Mouse (Mus musculus): ENCODE results near the gene Ush1g. TPM values are rescaled to one million over a fixed set of nuclear protein-coding genes. Genes with fewer than 3 reads are reported as not detected.
A peak's percentile ranks its signal among the peaks of the same experiment; 100 is the strongest.

Ush1g gene
- 0.05 TPM in 1 of 2 replicates, not detected in the other for polyA plus RNA-seq (2015; fragmentation: Nextera tagmentation; extraction: Ambion mirVana)

- Histone ChIP-seq H3K36me3 (ENCODE audit: insufficient read depth, low read length) (no peaks in the 10 kb centered on the region), H3K4me3 (ENCODE audit: low read length) (no peak within 1 kb of the TSS), H3K27me3 (ENCODE audit: insufficient read depth, low read length) (peaks cover 87% of the 10 kb centered on the region), H3K4me2 (replicated peaks; ENCODE audit: low read depth, low read length) (no peak within 1 kb of the TSS), H3K27ac (ENCODE audit: low read length) (no peak within 1 kb of the TSS), H3K9ac (replicated peaks; ENCODE audit: low read length) (no peak within 1 kb of the TSS), H3K9me3 (ENCODE audit: low read length) (no peaks in the 10 kb centered on the region), H3K4me1 (ENCODE audit: insufficient read depth, low read length) (0 out of 2 replicates have a peak, but pooled peaks cover 7% of the 10 kb centered on the region)
- 2% methylated on average over 35 of the region's 35 CpGs for WGBS
- ATAC-seq (ENCODE audit: low FRiP score, low TSS enrichment) = 0 out of 2 replicates have a peak, but pooled peaks have one; percentile 36
These were observed at the start of gene Ush1g for GRCm38 (mm10) chr11:115321906-115322693. Ush1g (minus strand) TSS chr11:115322041.

GRCm38 (mm10) chr11:115371354-115371753, 49.5 kb upstream of the Ush1g start:
- 53% methylated on average over 8 of the region's 8 CpGs for WGBS
- Histone ChIP-seq H3K9ac (replicated peaks; ENCODE audit: low read length) (no peak overlapping the region), H3K4me2 (replicated peaks; ENCODE audit: low read depth, low read length) (no peak overlapping the region), H3K4me3 (ENCODE audit: low read length) (no peak overlapping the region), H3K27ac (ENCODE audit: low read length) (no peak overlapping the region), H3K36me3 (ENCODE audit: insufficient read depth, low read length) (no peaks in the 10 kb centered on the region), H3K9me3 (ENCODE audit: low read length) (no peaks in the 10 kb centered on the region), H3K27me3 (ENCODE audit: insufficient read depth, low read length) (peaks cover 76% of the 10 kb centered on the region), H3K4me1 (ENCODE audit: insufficient read depth, low read length) (peaks cover 18% of the 10 kb centered on the region)
- ATAC-seq (ENCODE audit: low FRiP score, low TSS enrichment) = no peak

GRCm38 (mm10) chr11:115370368-115370767, 48.5 kb upstream of the Ush1g start:
- H3K4me2 ChIP-seq (replicated peaks; ENCODE audit: low read depth, low read length) = no peak overlapping the region
- no peak overlapping the region for H3K27ac ChIP-seq (ENCODE audit: low read length)
- no peak for ATAC-seq (ENCODE audit: low FRiP score, low TSS enrichment)
- peaks cover 21% of the 10 kb centered on the region for H3K4me1 ChIP-seq (ENCODE audit: insufficient read depth, low read length)
- H3K36me3 ChIP-seq (ENCODE audit: insufficient read depth, low read length) = no peaks in the 10 kb centered on the region
- H3K27me3 ChIP-seq (ENCODE audit: insufficient read depth, low read length) = peaks cover 70% of the 10 kb centered on the region
- no peak overlapping the region for H3K4me3 ChIP-seq (ENCODE audit: low read length)
- 50% methylated on average over 7 of the region's 7 CpGs for WGBS
- no peak overlapping the region for H3K9ac ChIP-seq (replicated peaks; ENCODE audit: low read length)
- no peaks in the 10 kb centered on the region for H3K9me3 ChIP-seq (ENCODE audit: low read length)

GRCm38 (mm10) chr11:115367395-115367944, 45.6 kb upstream of the Ush1g start, which contains the start of gene Hid1:
Hid1 (minus strand) TSS chr11:115367756.
- under 1% methylated on average over 37 of the region's 39 CpGs for WGBS
- Histone ChIP-seq H3K9ac (replicated peaks; ENCODE audit: low read length) (peak within 1 kb of the TSS; percentile 70), H3K4me2 (replicated peaks; ENCODE audit: low read depth, low read length) (peak within 1 kb of the TSS; percentile 96), H3K36me3 (ENCODE audit: insufficient read depth, low read length) (no peaks in the 10 kb centered on the region), H3K27me3 (ENCODE audit: insufficient read depth, low read length) (peaks cover 50% of the 10 kb centered on the region), H3K4me3 (ENCODE audit: low read length) (peak within 1 kb of the TSS; percentile 60), H3K4me1 (ENCODE audit: insufficient read depth, low read length) (peaks cover 13% of the 10 kb centered on the region), H3K27ac (ENCODE audit: low read length) (no peak within 1 kb of the TSS), H3K9me3 (ENCODE audit: low read length) (no peaks in the 10 kb centered on the region)
- peak; percentile 72 for ATAC-seq (ENCODE audit: low FRiP score, low TSS enrichment)

- ATAC-seq (ENCODE audit: low FRiP score, low TSS enrichment) = peak; percentile 50; the same call in 1 of the 2 replicates
- H3K4me1 ChIP-seq (ENCODE audit: insufficient read depth, low read length) = peaks cover 13% of the 10 kb centered on the region
- no peak overlapping the region for H3K27ac ChIP-seq (ENCODE audit: low read length)
- H3K4me2 ChIP-seq (replicated peaks; ENCODE audit: low read depth, low read length) = peak overlapping the region; percentile 96
- peak overlapping the region; percentile 60 for H3K4me3 ChIP-seq (ENCODE audit: low read length)
- no peaks in the 10 kb centered on the region for H3K9me3 ChIP-seq (ENCODE audit: low read length)
- peaks cover 50% of the 10 kb centered on the region for H3K27me3 ChIP-seq (ENCODE audit: insufficient read depth, low read length)
- no peaks in the 10 kb centered on the region for H3K36me3 ChIP-seq (ENCODE audit: insufficient read depth, low read length)
- WGBS = 4% methylated on average over 28 of the region's 28 CpGs
- peak overlapping the region; percentile 70 for H3K9ac ChIP-seq (replicated peaks; ENCODE audit: low read length)
These were observed 45.0 kb upstream of the Ush1g start for GRCm38 (mm10) chr11:115366706-115367394.

- Histone ChIP-seq H3K9ac (replicated peaks; ENCODE audit: low read length) (no peak overlapping the region), H3K27ac (ENCODE audit: low read length) (no peak overlapping the region), H3K27me3 (ENCODE audit: insufficient read depth, low read length) (peaks cover 45% of the 10 kb centered on the region), H3K4me3 (ENCODE audit: low read length) (peak overlapping the region; percentile 60; the same call in 1 of the 2 replicates), H3K9me3 (ENCODE audit: low read length) (no peaks in the 10 kb centered on the region), H3K4me2 (replicated peaks; ENCODE audit: low read depth, low read length) (no peak overlapping the region), H3K36me3 (ENCODE audit: insufficient read depth, low read length) (no peaks in the 10 kb centered on the region), H3K4me1 (ENCODE audit: insufficient read depth, low read length) (peaks cover 13% of the 10 kb centered on the region)
- 32% methylated on average over 7 of the region's 7 CpGs for WGBS
- ATAC-seq (ENCODE audit: low FRiP score, low TSS enrichment) = peak; percentile 39; the same call in 1 of the 2 replicates
These were observed 44.3 kb upstream of the Ush1g start for GRCm38 (mm10) chr11:115366039-115366705.

GRCm38 (mm10) chr11:115364136-115364535, 42.3 kb upstream of the Ush1g start:
- WGBS = 90% methylated on average over 3 of the region's 3 CpGs
- Histone ChIP-seq H3K36me3 (ENCODE audit: insufficient read depth, low read length) (no peaks in the 10 kb centered on the region), H3K9me3 (ENCODE audit: low read length) (no peaks in the 10 kb centered on the region), H3K27me3 (ENCODE audit: insufficient read depth, low read length) (peaks cover 24% of the 10 kb centered on the region), H3K9ac (replicated peaks; ENCODE audit: low read length) (no peak overlapping the region), H3K4me3 (ENCODE audit: low read length) (no peak overlapping the region), H3K4me1 (ENCODE audit: insufficient read depth, low read length) (peaks cover 13% of the 10 kb centered on the region), H3K4me2 (replicated peaks; ENCODE audit: low read depth, low read length) (no peak overlapping the region), H3K27ac (ENCODE audit: low read length) (no peak overlapping the region)
- ATAC-seq (ENCODE audit: low FRiP score, low TSS enrichment) = no peak

- Histone ChIP-seq H3K4me1 (ENCODE audit: insufficient read depth, low read length) (peaks cover 10% of the 10 kb centered on the region), H3K9me3 (ENCODE audit: low read length) (no peaks in the 10 kb centered on the region), H3K9ac (replicated peaks; ENCODE audit: low read length) (no peak overlapping the region), H3K27me3 (ENCODE audit: insufficient read depth, low read length) (peaks cover 7% of the 10 kb centered on the region), H3K4me3 (ENCODE audit: low read length) (no peak overlapping the region), H3K4me2 (replicated peaks; ENCODE audit: low read depth, low read length) (no peak overlapping the region), H3K27ac (ENCODE audit: low read length) (no peak overlapping the region), H3K36me3 (ENCODE audit: insufficient read depth, low read length) (no peaks in the 10 kb centered on the region)
- no peak for ATAC-seq (ENCODE audit: low FRiP score, low TSS enrichment)
- 76% methylated on average over 6 of the region's 6 CpGs for WGBS
These were observed 37.9 kb upstream of the Ush1g start for GRCm38 (mm10) chr11:115359726-115360125.

- Histone ChIP-seq H3K4me3 (ENCODE audit: low read length) (no peak overlapping the region), H3K4me1 (ENCODE audit: insufficient read depth, low read length) (peaks cover 10% of the 10 kb centered on the region), H3K36me3 (ENCODE audit: insufficient read depth, low read length) (no peaks in the 10 kb centered on the region), H3K27me3 (ENCODE audit: insufficient read depth, low read length) (peaks cover 7% of the 10 kb centered on the region), H3K4me2 (replicated peaks; ENCODE audit: low read depth, low read length) (no peak overlapping the region), H3K27ac (ENCODE audit: low read length) (no peak overlapping the region), H3K9me3 (ENCODE audit: low read length) (no peaks in the 10 kb centered on the region), H3K9ac (replicated peaks; ENCODE audit: low read length) (no peak overlapping the region)
- ATAC-seq (ENCODE audit: low FRiP score, low TSS enrichment) = no peak
- WGBS = 66% methylated on average over 3 of the region's 3 CpGs
These were observed 37.5 kb upstream of the Ush1g start for GRCm38 (mm10) chr11:115359293-115359692.
